Mouse (Mus musculus): ENCODE measurements at regions not wholly inside any gene's neighbourhood (a gene's known extent, or its start where the extent isn't known, plus 50 kb on each side); places are given as distances from the start of the nearest gene placed in this dataset.
A peak's percentile ranks its signal among the peaks of the same experiment; 100 is the strongest.

DNA sequence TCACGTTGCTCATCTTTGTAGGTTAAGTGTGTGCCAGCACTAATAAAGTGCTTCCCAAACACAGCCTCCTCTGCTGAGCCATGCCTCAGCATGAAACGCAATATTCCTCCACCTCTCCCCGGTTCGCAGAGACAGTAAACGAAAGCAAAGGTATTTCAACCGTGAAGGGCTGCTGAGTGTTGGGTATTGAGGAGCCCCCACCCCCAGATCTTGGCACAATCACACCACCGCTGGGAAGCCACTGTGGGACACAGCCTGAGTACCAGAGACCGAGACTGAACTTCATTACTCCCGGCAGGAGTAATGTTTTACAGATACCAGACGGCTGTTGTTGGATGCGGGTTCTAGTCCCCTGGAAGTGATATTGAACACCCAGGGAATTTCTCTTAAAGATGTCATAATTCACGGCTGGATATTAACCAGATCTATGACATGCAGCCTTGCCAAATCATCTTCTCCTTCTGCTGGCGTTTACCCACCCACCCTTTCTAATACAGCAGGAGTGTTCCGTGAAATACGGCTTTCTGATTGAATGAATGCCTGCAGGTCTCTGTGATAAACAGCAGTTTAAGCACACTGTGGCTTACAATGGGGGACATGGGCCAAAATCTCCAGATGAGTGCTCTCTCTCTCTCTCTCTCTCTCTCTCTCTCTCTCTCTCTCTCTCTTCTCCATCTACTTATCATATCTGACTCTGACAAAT is 328.9 kb downstream of the Pax1 start:
- DNase-seq: no peak

- peak; percentile 84 for DNase-seq
Observed at GRCm38 (mm10) chr2:147688742-147689141, 327.0 kb downstream of the Pax1 start.

DNA sequence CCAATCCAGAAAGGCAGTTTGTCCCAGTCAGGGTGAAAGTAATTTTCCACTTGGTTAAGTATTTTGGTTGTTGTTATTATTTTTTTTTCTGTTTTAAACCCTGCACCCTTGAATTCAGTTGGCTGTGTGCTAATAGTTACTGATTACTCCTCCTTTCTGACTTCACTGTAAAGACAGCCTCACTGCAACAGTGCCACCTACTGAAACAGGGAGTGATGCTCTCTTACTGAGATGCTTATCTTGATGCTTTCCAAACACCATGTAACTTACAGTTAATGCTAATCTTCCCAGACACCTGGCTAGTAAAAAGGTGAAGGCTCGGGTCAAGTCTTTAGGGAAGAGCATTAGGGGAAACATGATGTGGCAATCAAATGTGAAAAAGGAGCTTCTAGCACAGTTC is 294.9 kb downstream of the Pax1 start:
- DNase-seq: peak; percentile 61

DNA sequence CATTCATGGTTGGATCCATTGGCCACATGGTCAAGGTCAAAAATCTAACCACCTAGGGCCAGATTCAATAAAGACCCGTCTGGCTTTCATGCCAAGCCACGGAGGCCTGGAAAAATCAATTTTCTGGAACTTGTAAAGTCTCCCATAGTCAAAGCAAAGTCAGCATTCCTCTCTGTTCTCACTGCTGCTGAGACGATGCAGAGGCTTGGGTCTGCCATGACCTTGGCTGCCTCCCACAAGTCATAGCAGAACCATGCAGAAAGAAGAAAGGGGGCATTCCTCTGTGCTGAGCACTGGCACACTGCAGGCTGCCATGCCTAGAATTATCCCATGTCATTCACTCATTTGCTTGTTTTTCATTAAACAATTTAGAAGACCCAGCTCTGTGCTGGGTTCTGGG is 288.5 kb downstream of the Pax1 start:
- DNase-seq: peak; percentile 3

DNA sequence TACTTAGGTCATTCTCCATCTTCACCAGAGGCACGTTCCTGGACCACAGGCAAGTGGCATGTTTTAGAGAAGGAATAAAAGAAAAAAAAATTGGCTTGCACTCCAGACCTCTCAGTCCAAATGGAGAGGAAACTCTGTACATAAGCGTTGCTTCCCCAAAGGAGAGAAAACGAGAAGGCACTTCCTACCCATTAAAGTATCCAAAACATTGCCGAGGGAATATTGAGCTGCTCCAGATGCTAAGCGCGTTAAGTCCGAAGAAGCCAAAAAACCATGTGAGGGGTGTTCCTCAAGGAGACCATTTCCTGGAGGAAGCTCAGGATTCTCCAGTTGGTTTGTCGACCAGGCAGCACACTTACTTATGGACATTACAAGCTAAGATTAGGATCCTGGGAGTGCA is 286.2 kb downstream of the Pax1 start:
- no peak for DNase-seq

- no peak for DNase-seq
Observed at GRCm38 (mm10) chr2:147647506-147647905, 285.8 kb downstream of the Pax1 start.

DNA sequence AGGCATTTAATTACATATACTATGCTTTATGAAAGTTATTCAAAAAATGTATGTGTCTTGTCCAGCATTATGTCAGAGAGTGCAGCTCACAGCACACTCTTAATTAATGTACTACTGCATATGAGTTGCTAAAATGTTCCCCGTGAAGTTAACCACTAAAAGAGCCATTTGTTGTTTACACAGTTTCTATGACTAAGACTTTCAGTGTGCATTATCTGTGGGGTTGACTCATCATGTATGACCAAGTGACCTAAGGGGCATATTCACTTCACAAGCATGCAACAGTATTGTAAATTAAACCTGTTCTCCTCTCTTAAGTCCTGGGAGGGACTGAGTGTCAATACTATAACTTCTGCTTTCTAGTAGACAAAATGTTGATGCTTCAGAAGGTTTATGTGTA is 276.2 kb downstream of the Pax1 start:
- no peak for DNase-seq

DNA sequence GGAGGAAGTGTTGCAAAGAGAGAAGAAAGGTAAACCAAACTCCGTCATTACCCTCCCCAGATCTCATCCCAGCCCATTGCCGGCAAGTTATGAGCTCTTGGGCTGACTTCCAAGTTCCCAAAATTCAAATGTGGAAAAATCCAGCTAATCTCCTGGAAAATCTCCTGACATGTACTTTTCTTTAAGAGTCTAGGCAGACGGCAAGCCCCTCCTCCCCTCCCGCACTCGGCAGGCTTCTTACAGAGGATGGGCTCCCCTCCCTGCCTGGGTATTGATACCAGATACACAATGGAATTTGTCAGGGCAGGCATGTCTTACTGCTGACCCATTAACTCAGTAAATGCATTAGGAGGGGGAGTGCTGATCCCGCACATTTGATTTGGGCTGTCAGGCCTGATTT is 271.0 kb downstream of the Pax1 start:
- DNase-seq: peak; percentile 37

DNA sequence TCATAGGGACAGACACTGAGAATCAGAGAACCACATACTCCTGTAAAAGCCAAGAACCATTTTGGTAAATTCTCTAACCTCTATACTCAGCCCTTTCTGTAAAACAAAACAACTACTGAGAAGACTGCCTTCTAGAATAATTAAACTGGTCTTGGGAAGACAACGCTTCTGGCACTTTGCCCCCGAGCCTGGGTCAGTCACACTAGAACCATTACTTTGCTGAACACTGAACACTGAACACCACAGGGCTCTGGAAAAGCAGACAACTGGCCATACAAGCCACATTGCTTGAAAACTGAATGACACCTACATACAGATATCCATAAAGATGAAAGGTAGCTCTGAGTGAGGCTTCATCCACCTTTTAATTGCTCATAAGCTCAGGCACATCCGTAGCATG is 268.0 kb downstream of the Pax1 start:
- no peak for DNase-seq

DNA sequence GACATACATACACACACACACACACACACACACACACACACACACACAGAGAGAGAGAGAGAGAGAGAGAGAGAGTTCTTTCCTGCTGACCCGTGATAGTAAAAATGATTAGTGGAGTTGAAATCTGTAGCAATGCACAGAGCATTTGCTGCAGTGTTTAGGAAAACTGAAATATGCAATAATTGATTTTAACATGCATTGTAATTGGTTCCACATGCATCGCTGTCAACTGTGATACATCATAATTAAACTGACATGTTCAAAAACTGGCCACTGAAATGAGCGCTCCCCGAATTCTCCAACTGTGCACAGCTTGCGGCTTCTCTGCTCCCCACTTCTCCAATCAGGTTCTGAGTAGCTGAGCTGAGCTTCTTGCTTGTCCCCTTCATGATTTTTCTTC is 265.4 kb downstream of the Pax1 start:
- peak; percentile 37 for DNase-seq

DNA sequence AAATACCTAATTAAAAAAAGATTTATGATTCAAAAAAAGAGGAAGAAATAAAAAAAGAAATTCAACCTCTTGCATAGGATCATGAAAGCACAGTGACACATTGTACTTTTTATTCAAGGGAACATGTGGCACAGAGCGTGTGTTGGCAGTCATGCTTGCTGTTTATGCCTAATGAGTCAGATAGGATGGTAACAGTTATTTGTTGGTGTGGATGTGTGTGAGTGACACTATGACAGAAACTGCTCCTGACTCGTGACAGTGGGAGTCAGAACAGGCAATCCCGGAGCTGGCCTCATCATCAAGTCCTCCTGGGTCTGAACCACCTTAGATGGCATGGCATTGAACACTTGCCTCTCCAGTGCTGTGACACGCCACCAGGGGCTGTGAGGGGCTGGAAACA is 261.4 kb downstream of the Pax1 start:
- no peak for DNase-seq

DNA sequence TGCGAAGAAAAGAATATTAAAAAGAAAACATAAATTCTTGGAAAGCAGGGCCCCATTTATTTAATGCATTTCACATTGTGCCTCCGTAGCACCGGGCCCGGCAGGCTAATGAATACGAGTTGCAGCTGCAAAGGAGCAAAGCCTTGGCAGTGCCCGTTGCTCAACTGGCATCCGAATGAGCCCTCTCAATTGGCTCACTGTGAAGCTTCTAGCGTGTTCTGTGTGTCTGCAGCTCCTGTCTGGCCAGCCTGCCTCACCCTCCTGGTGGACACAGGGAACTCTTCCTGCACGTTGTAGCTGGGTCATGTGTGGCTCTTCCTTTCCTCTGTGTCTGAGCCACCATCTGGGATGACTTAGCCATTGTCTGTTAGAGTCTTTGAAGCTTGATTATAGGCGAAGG is 256.1 kb downstream of the Pax1 start:
- DNase-seq: peak; percentile 28

- no peak for DNase-seq
Observed at GRCm38 (mm10) chr2:147610343-147610742, 248.6 kb downstream of the Pax1 start.

DNA sequence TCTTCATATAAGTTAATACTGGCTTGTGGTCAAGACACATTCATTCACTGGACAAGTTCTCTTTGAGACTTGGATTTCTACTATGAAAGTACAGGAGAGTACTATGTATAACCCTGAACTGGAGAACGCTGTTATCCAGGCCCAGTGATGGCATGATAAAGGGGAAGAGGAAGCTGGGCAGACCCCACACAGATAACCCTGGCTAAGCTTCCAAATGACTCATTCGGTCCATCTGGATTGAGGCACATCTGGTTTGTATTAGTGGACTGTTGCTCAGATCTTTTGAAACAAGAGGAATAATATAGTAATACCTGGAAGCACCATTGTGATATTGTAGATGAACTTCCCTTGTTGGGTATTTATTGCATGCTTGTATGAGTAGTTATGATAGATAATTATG is 239.9 kb downstream of the Pax1 start:
- DNase-seq: peak; percentile 58

DNA sequence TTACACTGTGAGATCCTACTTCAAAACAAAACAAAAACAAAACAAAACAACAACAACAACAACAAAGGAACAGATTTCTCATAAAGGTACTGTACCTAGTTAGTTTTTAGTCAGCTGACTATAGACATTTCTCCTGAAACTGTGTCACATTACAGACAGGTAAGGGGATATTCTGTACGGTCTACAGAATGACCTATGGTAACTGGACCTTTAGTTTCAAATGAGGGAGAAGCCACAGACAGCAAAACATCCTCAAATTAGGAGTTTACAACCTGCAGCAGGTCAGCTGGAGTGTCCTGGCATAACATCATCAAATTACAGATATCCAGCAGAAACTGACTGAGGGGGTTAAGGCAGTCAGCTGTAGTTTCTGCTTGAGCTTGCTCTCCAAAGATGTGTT is 210.7 kb downstream of the Pax1 start:
- DNase-seq: no peak

DNA sequence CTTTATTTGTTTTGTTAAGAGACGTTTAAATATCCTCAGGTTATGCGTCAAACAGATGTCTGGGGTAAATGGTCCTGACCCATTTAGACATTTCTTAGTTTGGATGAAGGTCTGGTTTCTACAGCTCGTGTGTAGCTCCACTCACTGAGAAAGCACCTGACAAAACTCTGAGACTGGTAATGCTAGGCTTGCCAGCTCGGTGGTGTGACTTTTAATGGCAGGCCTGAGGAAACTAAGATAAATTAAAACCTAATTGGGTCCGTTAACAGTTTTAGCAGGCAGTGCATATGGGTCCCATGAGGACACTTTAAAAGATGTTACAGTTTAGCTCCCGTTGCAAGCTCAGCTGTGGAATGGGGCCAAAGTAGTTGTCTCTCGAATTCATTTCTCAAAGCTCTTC is 199.5 kb downstream of the Pax1 start:
- peak; percentile 7 for DNase-seq

- DNase-seq: peak; percentile 57
Observed at GRCm38 (mm10) chr2:147560426-147561155, 198.9 kb downstream of the Pax1 start.

DNA sequence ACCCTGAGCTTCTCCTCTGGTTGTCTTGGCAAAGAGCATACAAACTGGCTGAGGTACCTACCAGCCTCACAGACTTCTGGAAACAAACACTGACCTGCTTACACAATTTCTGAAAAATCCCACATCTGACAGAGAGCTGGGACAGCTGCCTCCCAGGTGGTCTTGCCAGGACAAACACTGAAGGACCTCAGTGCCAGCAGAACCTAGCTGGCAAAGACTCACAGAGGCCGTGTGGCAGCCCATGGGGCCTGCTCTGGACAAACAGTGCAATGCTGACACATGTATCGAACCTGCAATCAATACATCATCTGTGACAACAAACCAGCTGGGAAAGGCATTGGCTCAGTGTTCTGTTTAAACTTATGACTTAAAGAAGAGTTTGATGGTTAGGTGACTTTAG is 167.4 kb downstream of the Pax1 start:
- DNase-seq: no peak

DNA sequence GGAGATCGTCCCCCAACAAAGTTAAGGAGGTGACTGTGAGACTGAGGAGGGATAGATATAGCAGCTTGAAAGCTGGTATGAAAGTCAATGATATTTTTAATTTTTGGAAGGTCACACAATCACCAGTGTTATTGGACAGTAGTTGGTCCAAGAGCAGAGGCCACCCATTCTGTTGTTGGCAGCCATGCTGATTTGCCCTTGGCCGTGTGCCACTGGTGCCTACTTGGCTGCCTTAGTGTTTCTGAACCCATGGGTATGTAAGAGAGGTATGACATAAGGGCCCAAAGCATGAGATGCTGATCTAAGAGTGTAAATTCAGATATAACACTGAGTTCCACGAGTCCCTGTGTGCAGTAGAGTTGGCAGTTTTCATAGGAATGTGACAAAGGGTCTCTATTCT is 153.7 kb downstream of the Pax1 start:
- no peak for DNase-seq

- DNase-seq: no peak
Observed at GRCm38 (mm10) chr2:147514748-147515147, 153.0 kb downstream of the Pax1 start.

DNA sequence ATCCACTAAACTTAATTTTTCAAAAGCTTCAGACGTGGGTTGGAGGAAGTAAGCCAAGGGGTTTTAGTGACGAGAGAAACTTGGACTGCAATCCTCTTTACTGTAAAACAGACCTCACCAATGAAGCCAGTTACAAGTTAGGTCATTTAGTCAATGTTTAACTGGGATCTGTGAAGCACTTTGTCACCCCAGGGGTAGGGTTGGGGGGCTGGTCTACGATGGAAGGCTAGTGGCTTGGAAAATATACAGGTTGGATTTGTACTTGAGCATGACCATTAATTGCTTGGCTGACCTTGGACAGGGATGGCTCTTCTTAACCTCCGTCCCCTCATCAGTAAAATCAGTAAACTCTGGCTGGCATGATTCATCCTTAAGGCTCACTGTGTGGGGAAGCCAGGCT is 142.2 kb downstream of the Pax1 start:
- DNase-seq: no peak

GRCm38 (mm10) chr2:147498731-147499130 is 137.0 kb downstream of the Pax1 start:
- DNase-seq: no peak

- no peak for DNase-seq
Observed at GRCm38 (mm10) chr2:147455932-147456331, 94.2 kb downstream of the Pax1 start.

DNA sequence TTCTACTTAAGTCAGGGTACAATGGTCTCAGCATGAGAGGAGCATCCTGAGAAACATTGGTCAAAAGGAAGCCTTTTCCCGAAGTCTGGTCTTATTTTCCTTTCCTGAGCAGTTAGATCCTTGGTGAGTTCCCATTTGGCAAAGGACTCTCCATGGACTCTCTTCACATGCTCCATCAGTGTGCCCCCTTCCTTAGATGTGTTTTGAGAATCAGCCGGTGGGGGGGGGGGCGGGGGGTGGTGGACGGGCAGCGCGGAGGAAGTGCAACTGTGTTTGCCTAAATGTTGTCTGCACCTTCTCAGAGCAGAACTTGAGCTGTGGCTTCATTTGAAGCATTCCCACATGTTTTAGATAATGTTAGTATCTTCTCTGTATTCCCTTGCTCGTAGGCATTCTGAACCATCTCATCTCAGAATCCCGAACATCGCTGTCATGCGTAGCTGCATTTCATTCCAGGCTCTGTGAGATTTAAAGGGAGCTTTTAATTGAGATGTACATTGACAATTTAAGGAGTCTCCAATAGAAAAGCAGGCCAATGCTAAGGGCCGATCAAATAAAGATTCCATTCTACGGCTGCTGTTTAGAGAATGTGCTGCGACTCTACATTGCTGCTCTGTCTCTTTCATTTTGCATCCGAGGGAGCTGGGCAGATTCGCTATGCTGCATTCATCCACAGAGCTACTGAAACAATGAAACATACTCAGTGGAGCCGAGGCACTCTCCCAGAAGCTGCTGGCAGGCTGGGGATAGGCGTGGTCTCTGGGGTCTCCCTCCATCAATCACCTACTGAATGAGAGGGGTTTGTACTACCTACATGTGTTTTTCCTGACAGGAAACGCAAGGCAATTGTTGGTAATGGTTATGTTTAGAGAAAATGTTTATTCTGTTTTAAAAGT is 92.9 kb downstream of the Pax1 start:
- peak; percentile 55 for DNase-seq

Data from embryo, embryonic 11 days (tissue).